Mouse (Mus musculus) CH12.LX (cell line): ENCODE measurements around the gene Sh3bp5. TPM values are rescaled to one million over a fixed set of nuclear protein-coding genes. Genes with fewer than 3 reads are reported as not detected.

Experiments used
- DNase-seq: peaks from one replicate; pipeline ENCODE4 v3.0.0-alpha.2; 2013; ENCODE audit errors: extremely low read depth
- H3K27ac ChIP-seq: 2 replicates; pipeline ENCODE4 v1.5.1; 2012; ENCODE audit warnings: low read depth, mild to moderate bottlenecking, control low read depth, moderate library complexity; ENCODE audit not compliant: insufficient read depth
- H3K27me3 ChIP-seq: replicated peaks from 2 replicates; pipeline ENCODE3; 2012; ENCODE audit warnings: inconsistent platforms
- H3K36me3 ChIP-seq, 2 experiments: replicated peaks in 1 of 2; 2 replicates each; pipeline versions ENCODE3 to v1.6.1; 2012; ENCODE audit warnings: inconsistent platforms in 1 of 2, low read length in 1 of 2, mild to moderate bottlenecking in 1 of 2, mixed read lengths in 1 of 2, moderate library complexity in 1 of 2; ENCODE audit not compliant: control insufficient read depth in 1 of 2, insufficient read depth in 1 of 2
- H3K4me1 ChIP-seq, 2 experiments: 2 replicates each; pipeline ENCODE4 v1.6.1; 2012; ENCODE audit warnings: inconsistent platforms in 1 of 2, moderate library complexity in 1 of 2; ENCODE audit not compliant: insufficient read depth in 2 of 2, control insufficient read depth in 1 of 2
- H3K4me2 ChIP-seq: 2 replicates; pipeline ENCODE4 v1.6.1; 2012; ENCODE audit warnings: low read depth, mild to moderate bottlenecking, control low read depth; ENCODE audit not compliant: poor library complexity, insufficient read depth, severe bottlenecking
- H3K4me3 ChIP-seq, 3 experiments: fragments of 150-350 bp in 1 of 3; sonication (generic) in 1 of 3; replicated peaks in 1 of 3; 2 replicates each; pipeline versions ENCODE3 to v1.5.1; 2011 to 2012; ENCODE audit warnings: low read depth in 2 of 3, low read length in 2 of 3, mild to moderate bottlenecking in 2 of 3, moderate library complexity in 2 of 3, control low read depth in 1 of 3, improper control_type of control experiment in 1 of 3, inconsistent platforms in 1 of 3, mixed read lengths in 1 of 3; ENCODE audit not compliant: poor library complexity in 1 of 3
- H3K79me2 ChIP-seq: replicated peaks from 2 replicates; pipeline ENCODE4 v1.6.1; 2012; ENCODE audit warnings: mild to moderate bottlenecking, moderate library complexity; ENCODE audit not compliant: control insufficient read depth, poor library complexity, insufficient read depth, severe bottlenecking; ENCODE audit errors: extremely low read depth
- H3K9ac ChIP-seq: 2 replicates; pipeline ENCODE4 v1.6.1; 2012; ENCODE audit warnings: low read depth, mild to moderate bottlenecking, control low read depth, moderate library complexity; ENCODE audit not compliant: insufficient read depth
- H3K9me3 ChIP-seq: replicated peaks from 2 replicates; pipeline ENCODE3; 2012; ENCODE audit warnings: low read length, inconsistent platforms, mixed read lengths
- CHD1 ChIP-seq: IDR thresholded peaks from 2 replicates; pipeline ENCODE4 v1.6.1; 2012; ENCODE audit warnings: low read depth, low read length, improper control_type of control experiment, inconsistent platforms
- CTCF ChIP-seq, 2 experiments: IDR thresholded peaks in 1 of 2; conservative IDR thresholded peaks in 1 of 2; 2 replicates each; pipeline ENCODE4 v1.5.1; 2011 to 2012; ENCODE audit warnings: low read depth in 2 of 2, low read length in 2 of 2, improper control_type of control experiment in 1 of 2, inconsistent platforms in 1 of 2, mild to moderate bottlenecking in 1 of 2, moderate library complexity in 1 of 2
- E2F4 ChIP-seq: IDR thresholded peaks from 2 replicates; pipeline ENCODE4 v1.6.1; 2011; ENCODE audit warnings: low read depth, low read length, improper control_type of control experiment; ENCODE audit not compliant: insufficient replicate concordance
- ELF1 ChIP-seq: IDR thresholded peaks from 2 replicates; pipeline ENCODE4 v1.6.1; 2014; ENCODE audit warnings: low read depth, mild to moderate bottlenecking, inconsistent platforms, low read length, improper control_type of control experiment
- EP300 ChIP-seq: IDR thresholded peaks from 2 replicates; pipeline ENCODE4 v1.6.1; 2011; ENCODE audit warnings: low read length, improper control_type of control experiment
- ETS1 ChIP-seq: conservative IDR thresholded peaks from 2 replicates; pipeline ENCODE4 v1.6.1; 2012; ENCODE audit warnings: low read depth, mild to moderate bottlenecking, inconsistent platforms, low read length, improper control_type of control experiment, moderate library complexity
- HCFC1 ChIP-seq: IDR thresholded peaks from 2 replicates; pipeline ENCODE4 v1.6.1; 2012; ENCODE audit warnings: low read depth, mild to moderate bottlenecking, inconsistent platforms, low read length, improper control_type of control experiment
- IRF4 ChIP-seq: IDR thresholded peaks from 2 replicates; pipeline ENCODE4 v1.6.1; 2014; ENCODE audit warnings: low read depth, mild to moderate bottlenecking, inconsistent platforms, low read length, improper control_type of control experiment
- KAT2A ChIP-seq: IDR thresholded peaks from 2 replicates; pipeline ENCODE4 v1.6.1; 2012; ENCODE audit warnings: low read length, improper control_type of control experiment, inconsistent platforms; ENCODE audit not compliant: insufficient replicate concordance
- MAZ ChIP-seq: IDR thresholded peaks from 2 replicates; pipeline ENCODE4 v1.6.1; 2012; ENCODE audit warnings: low read depth, mild to moderate bottlenecking, inconsistent platforms, low read length, improper control_type of control experiment, moderate library complexity
- MXI1 ChIP-seq: IDR thresholded peaks from 2 replicates; pipeline ENCODE4 v1.6.1; 2011; ENCODE audit warnings: mild to moderate bottlenecking, low read depth, low read length, improper control_type of control experiment
- NELFE ChIP-seq: IDR thresholded peaks from 2 replicates; pipeline ENCODE4 v1.6.1; 2011; ENCODE audit warnings: low read depth, low read length, improper control_type of control experiment
- POLR2A ChIP-seq: IDR thresholded peaks from 2 replicates; pipeline ENCODE4 v1.6.1; 2011; ENCODE audit warnings: low read depth, mild to moderate bottlenecking, improper control_type of control experiment, low read length
- POLR2AphosphoS2 ChIP-seq: IDR thresholded peaks from 2 replicates; pipeline ENCODE4 v1.6.1; 2011; ENCODE audit warnings: low read depth, low read length, improper control_type of control experiment
- RAD21 ChIP-seq: IDR thresholded peaks from 2 replicates; pipeline ENCODE4 v1.6.1; 2011; ENCODE audit warnings: low read depth, mild to moderate bottlenecking, low read length, improper control_type of control experiment, moderate library complexity
- SIN3A ChIP-seq: IDR thresholded peaks from 2 replicates; pipeline ENCODE4 v1.6.1; 2012; ENCODE audit warnings: low read length, improper control_type of control experiment, inconsistent platforms
- TBP ChIP-seq: conservative IDR thresholded peaks from 2 replicates; pipeline ENCODE4 v1.6.1; 2011; ENCODE audit warnings: low read depth, low read length, improper control_type of control experiment
- USF1 ChIP-seq: IDR thresholded peaks from 2 replicates; pipeline ENCODE4 v1.6.1; 2014; ENCODE audit warnings: low read depth, mild to moderate bottlenecking, inconsistent platforms, low read length, improper control_type of control experiment
- USF2 ChIP-seq: conservative IDR thresholded peaks from 2 replicates; pipeline ENCODE4 v1.6.1; 2011; ENCODE audit warnings: low read depth, low read length, improper control_type of control experiment
- ZKSCAN1 ChIP-seq: IDR thresholded peaks from 2 replicates; pipeline ENCODE4 v1.6.1; 2012; ENCODE audit warnings: low read depth, inconsistent platforms, low read length, improper control_type of control experiment, borderline replicate concordance
- ZMIZ1 ChIP-seq: IDR thresholded peaks from 2 replicates; pipeline ENCODE4 v1.6.1; 2012; ENCODE audit warnings: low read depth, mild to moderate bottlenecking, inconsistent platforms, low read length, improper control_type of control experiment
- ZNF384 ChIP-seq: IDR thresholded peaks from 2 replicates; pipeline ENCODE4 v1.6.1; 2012; ENCODE audit warnings: low read depth, low read length, improper control_type of control experiment, inconsistent platforms
- dilution Hi-C: fragments of 300-500 bp; cut with MboI; formaldehyde crosslinking; loops from 2 replicates; pipeline ENCODE4 v1.14.3; 2020; ENCODE audit warnings: low sequenced_read_pairs; ENCODE audit not compliant: extremely low pct_unique_long_range_greater_than_20kb, extremely low pct_ligation_motif_present
- in situ Hi-C: fragments of 300-500 bp; cut with MboI; formaldehyde crosslinking; loops from 3 replicates; pipeline ENCODE4 v1.14.3; 2019; ENCODE audit warnings: low sequenced_read_pairs, low pct_ligation_motif_present, low pct_unique_long_range_greater_than_20kb, mixed read lengths
- polyA plus RNA-seq: library from polyadenylated mRNA; unstranded; fragments of >175 nt; gene quantifications from 2 replicates; pipeline ENCODE4 v1.2.1, GENCODE M21; 2012; ENCODE audit warnings: low read depth; ENCODE audit not compliant: insufficient read length
- total RNA-seq, 2 experiments: library from RNA; depleted of rRNA; stranded (reverse); fragments of 300-350 nt in 1 of 2; fragments of >200 nt in 1 of 2; gene quantifications; 2 replicates each; pipeline ENCODE4 v1.2.3; 2012 to 2014

Sh3bp5 gene
- total and polyA plus RNA-seq, 3 experiments = 57.4 to 158 (median 64.6) TPM

DNA sequence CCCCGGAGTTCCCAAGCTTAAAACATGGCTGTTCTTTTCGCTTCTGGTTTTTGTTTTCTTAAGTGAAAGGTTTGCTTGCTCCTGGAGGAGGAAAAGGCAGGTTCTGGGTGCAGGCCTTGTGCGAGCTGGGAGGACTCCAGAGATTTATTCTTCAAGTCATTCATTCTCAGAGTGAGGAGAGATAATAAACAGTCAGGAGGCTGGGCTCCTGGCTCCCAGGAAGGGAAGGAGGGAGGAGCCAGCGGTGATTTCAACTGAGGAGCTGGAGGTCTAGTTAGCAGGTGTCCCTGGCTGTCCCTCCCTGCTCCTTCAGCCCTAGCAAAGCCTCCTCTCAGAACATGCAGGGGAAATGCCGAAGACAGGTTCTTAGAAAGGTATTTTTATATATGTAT lies 6.9 kb downstream of the Sh3bp5 start:
- TF ChIP-seq EP300 = no peak
- no peak for TF ChIP-seq TBP
- TF ChIP-seq USF1 = no peak
- dilution Hi-C loops = no loop called here
- in situ Hi-C loops = loop anchor here (5.0 kb wide), 1 partner anchor 42 kb away; no protein-coding TSS in a partner anchor
- Histone ChIP-seq H3K4me1 (peaks cover 5 to 44% of the 10 kb centered on the region in 2 experiments), H3K9ac (no peak overlapping the region), H3K79me2 (peaks cover 79% of the 10 kb centered on the region), H3K9me3 (peaks cover 40% of the 10 kb centered on the region), H3K4me2 (no peak overlapping the region), H3K27me3 (no peaks in the 10 kb centered on the region), H3K27ac (no peak overlapping the region), H3K4me3 (no peak overlapping the region), H3K36me3 (peaks cover 47 to 93% of the 10 kb centered on the region in 2 experiments)
- no peak for DNase-seq

DNA sequence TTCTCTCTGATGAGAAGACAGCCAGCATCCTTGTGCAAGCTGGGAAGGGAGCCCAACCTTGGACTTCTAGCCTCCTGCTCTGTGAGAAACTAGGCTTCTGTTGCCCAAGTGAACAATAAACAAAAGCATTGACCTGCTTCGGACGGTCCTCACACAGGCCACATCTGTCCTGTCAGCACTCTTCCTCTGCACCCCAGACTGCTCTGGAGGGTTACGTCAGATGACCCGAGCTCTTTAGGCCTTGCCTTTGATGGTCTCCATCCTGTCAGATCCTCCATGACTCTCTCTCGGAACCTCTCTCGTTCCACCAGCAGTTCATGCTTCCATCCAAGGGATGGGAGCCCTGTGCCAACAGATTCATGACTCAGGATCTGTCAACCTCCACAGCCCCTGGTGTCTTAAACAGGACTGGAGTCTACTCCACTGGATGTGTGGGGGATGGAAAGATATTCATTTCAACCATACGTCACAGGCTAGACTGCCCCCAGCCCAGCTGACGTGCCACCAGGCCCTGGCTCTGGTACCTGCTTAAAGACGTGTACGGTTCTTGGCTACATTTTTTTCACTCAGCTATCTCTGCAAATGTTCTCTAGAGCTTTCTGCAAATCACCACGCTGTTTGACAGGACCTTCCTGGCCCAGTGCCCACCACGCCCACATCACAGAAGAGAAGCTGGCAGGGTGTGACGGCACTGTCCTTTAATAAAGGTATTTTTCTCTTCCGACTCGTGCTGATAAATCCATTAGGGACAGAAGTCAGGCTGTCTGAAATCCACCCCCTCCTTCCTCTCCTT lies 7.5 kb downstream of the Sh3bp5 start:
- peaks cover 40% of the 10 kb centered on the region for H3K9me3 ChIP-seq
- H3K4me3 ChIP-seq = no peak overlapping the region
- H3K27ac ChIP-seq = no peak overlapping the region
- no peak overlapping the region for H3K9ac ChIP-seq
- peaks cover 77% of the 10 kb centered on the region for H3K79me2 ChIP-seq
- H3K4me2 ChIP-seq = no peak overlapping the region
- peaks cover 50 to 93% of the 10 kb centered on the region in 2 experiments for H3K36me3 ChIP-seq
- peaks cover 9 to 50% of the 10 kb centered on the region in 2 experiments for H3K4me1 ChIP-seq
- DNase-seq = no peak
- in situ Hi-C loops (loop anchor here (5.0 kb wide), 1 partner anchor 41 kb away; no protein-coding TSS in a partner anchor), dilution Hi-C loops (no loop called here)
- no peaks in the 10 kb centered on the region for H3K27me3 ChIP-seq
- TF ChIP-seq ZKSCAN1 (no peak), POLR2A (0 out of 2 replicates have a peak, but pooled peaks have one; percentile 26)

DNA sequence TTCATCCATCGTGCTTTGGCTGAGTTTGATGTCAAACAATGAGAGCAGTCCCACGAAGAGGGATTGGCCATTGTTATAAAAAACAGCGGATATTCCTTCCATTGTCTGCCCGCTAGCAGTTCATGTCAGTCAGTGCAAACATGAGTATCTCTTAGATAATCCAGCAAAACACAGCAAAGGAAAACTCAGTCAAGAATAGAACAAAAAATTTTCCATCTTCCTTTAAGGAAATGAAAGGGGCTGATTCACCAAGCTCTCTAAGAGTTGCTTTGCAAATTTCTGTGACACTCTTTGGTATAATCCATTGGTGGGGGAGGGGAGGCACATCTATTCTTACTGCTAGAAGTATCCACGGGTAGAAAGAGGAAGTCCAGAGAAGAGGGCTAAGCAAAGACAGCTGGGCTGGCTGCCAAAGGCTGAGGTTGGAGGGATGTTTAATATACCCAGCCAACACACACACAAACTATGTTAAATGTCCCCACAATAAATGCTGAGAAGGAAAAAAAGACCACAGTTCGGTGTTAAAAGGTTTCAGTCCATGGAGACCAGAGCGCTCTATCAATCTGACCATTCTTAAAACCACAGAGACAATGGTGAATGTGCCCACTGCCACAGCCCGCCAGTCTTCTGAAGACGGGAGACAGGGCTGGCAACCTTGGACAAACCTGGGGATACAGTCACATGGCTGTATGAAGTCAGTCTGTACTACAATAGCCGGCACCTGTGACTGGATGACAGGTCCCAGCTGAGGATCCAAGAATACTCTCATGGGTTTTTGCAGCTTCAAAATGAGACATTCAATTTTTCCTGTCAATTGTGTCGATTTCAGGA lies 12.7 kb downstream of the Sh3bp5 start:
- Histone ChIP-seq H3K36me3 (peaks cover 34 to 90% of the 10 kb centered on the region in 2 experiments), H3K4me3 (no peak overlapping the region), H3K9ac (peak overlapping the region; percentile 39; the same call in 1 of the 2 replicates), H3K79me2 (peaks cover 77% of the 10 kb centered on the region), H3K27me3 (no peaks in the 10 kb centered on the region), H3K4me2 (peak overlapping the region; percentile 75), H3K27ac (peak overlapping the region; percentile 97), H3K4me1 (peaks cover 38 to 72% of the 10 kb centered on the region in 2 experiments), H3K9me3 (peaks cover 31% of the 10 kb centered on the region)
- in situ Hi-C loops = no loop called here
- peak; percentile 97 for DNase-seq
- dilution Hi-C loops = no loop called here
- TF ChIP-seq POLR2AphosphoS2 (no peak), ETS1 (peak; percentile 88), TBP (peak; percentile 57; the same call in 1 of the 2 replicates), IRF4 (no peak; the same call in 1 of the 2 replicates), MXI1 (peak; percentile 14; the same call in 1 of the 2 replicates), HCFC1 (peak; percentile 21; the same call in 1 of the 2 replicates), SIN3A (peak; percentile 91), NELFE (no peak), CHD1 (peak; percentile 59), ELF1 (peak; percentile 30; the same call in 1 of the 2 replicates), ZMIZ1 (no peak), RAD21 (no peak; the same call in 1 of the 2 replicates), ZNF384 (peak; percentile 34), CTCF (conservative IDR thresholded peaks at IDR 0.05 in 1 of 2, IDR thresholded peaks at IDR 0.05 in 1 of 2; ENCODE audit: low read depth in 2 of 2, low read length in 2 of 2) (no peak), USF2 (no peak), KAT2A (no peak), MAZ (0 out of 2 replicates have a peak, but pooled peaks have one; percentile 21), E2F4 (no peak)
